Mouse (Mus musculus): ENCODE data around the gene Ano10. TPM values are rescaled to one million over a fixed set of nuclear protein-coding genes. Genes with fewer than 3 reads are reported as not detected.

Ano10 gene
- total and polyA plus RNA-seq, 3 experiments: 3.2 to 26.8 (median 8.3) TPM

- no peak overlapping the region for H3K4me3 ChIP-seq (ENCODE audit: low read depth, low read length)
- ATAC-seq (ENCODE audit: extremely low read depth, insufficient number of reproducible peaks, low FRiP score, poor library complexity, severe bottlenecking): no peak
- peaks cover 49% of the 10 kb centered on the region for H3K36me3 ChIP-seq (replicated peaks)
- no peaks in the 10 kb centered on the region for H3K4me1 ChIP-seq (ENCODE audit: insufficient read depth, low read depth, low read length)
- DNase-seq (ENCODE audit: low spot score): no peak
- no peak for TF ChIP-seq GATA2 (IDR thresholded peaks at IDR 0.05; ENCODE audit: borderline replicate concordance, low read depth, low read length)
- TF ChIP-seq TAL1 (conservative IDR thresholded peaks at IDR 0.05; ENCODE audit: low read depth, low read length): no peak
- no peak for TF ChIP-seq CTCF (IDR thresholded peaks at IDR 0.05; ENCODE audit: low read depth, low read length)
- no peak for TF ChIP-seq GATA1 (IDR thresholded peaks at IDR 0.05; ENCODE audit: borderline replicate concordance, low read length)
- no peak for TF ChIP-seq POLR2AphosphoS5 (IDR thresholded peaks at IDR 0.05; ENCODE audit: insufficient replicate concordance, low read depth, low read length)
- H3K27me3 ChIP-seq (ENCODE audit: insufficient read depth, low read length): no peaks in the 10 kb centered on the region
- H3K9me3 ChIP-seq (replicated peaks): no peaks in the 10 kb centered on the region
These were observed 158.4 kb downstream of the Ano10 start for GRCm38 (mm10) chr9:122135885-122136170.

GRCm38 (mm10) chr9:122135095-122135884 lies 158.9 kb downstream of the Ano10 start:
- no peaks in the 10 kb centered on the region for H3K9me3 ChIP-seq (replicated peaks)
- no peaks in the 10 kb centered on the region for H3K27me3 ChIP-seq (ENCODE audit: insufficient read depth, low read length)
- H3K4me3 ChIP-seq (ENCODE audit: low read depth, low read length): no peak overlapping the region
- no peaks in the 10 kb centered on the region for H3K4me1 ChIP-seq (ENCODE audit: insufficient read depth, low read depth, low read length)
- DNase-seq (ENCODE audit: low spot score) (no peak), ATAC-seq (ENCODE audit: extremely low read depth, insufficient number of reproducible peaks, low FRiP score, poor library complexity, severe bottlenecking) (no peak)
- TF ChIP-seq GATA2 (IDR thresholded peaks at IDR 0.05; ENCODE audit: borderline replicate concordance, low read depth, low read length): no peak
- no peak for TF ChIP-seq GATA1 (IDR thresholded peaks at IDR 0.05; ENCODE audit: borderline replicate concordance, low read length)
- no peak for TF ChIP-seq POLR2AphosphoS5 (IDR thresholded peaks at IDR 0.05; ENCODE audit: insufficient replicate concordance, low read depth, low read length)
- TF ChIP-seq TAL1 (conservative IDR thresholded peaks at IDR 0.05; ENCODE audit: low read depth, low read length): no peak
- TF ChIP-seq CTCF (IDR thresholded peaks at IDR 0.05; ENCODE audit: low read depth, low read length): no peak
- H3K36me3 ChIP-seq (replicated peaks): peaks cover 49% of the 10 kb centered on the region

- Histone ChIP-seq H3K4me3 (ENCODE audit: low read depth, low read length) (no peak overlapping the region), H3K9me3 (replicated peaks) (no peaks in the 10 kb centered on the region), H3K36me3 (replicated peaks) (peaks cover 35% of the 10 kb centered on the region), H3K4me1 (ENCODE audit: insufficient read depth, low read depth, low read length) (peaks cover 8% of the 10 kb centered on the region), H3K27me3 (ENCODE audit: insufficient read depth, low read length) (no peaks in the 10 kb centered on the region)
- DNase-seq (ENCODE audit: low spot score): no peak
- TF ChIP-seq CTCF (IDR thresholded peaks at IDR 0.05; ENCODE audit: low read depth, low read length): no peak
- TF ChIP-seq POLR2AphosphoS5 (IDR thresholded peaks at IDR 0.05; ENCODE audit: insufficient replicate concordance, low read depth, low read length): no peak
- TF ChIP-seq GATA2 (IDR thresholded peaks at IDR 0.05; ENCODE audit: borderline replicate concordance, low read depth, low read length): no peak
- no peak for ATAC-seq (ENCODE audit: extremely low read depth, insufficient number of reproducible peaks, low FRiP score, poor library complexity, severe bottlenecking)
These were observed 162.1 kb downstream of the Ano10 start for GRCm38 (mm10) chr9:122132145-122132544.

DNA sequence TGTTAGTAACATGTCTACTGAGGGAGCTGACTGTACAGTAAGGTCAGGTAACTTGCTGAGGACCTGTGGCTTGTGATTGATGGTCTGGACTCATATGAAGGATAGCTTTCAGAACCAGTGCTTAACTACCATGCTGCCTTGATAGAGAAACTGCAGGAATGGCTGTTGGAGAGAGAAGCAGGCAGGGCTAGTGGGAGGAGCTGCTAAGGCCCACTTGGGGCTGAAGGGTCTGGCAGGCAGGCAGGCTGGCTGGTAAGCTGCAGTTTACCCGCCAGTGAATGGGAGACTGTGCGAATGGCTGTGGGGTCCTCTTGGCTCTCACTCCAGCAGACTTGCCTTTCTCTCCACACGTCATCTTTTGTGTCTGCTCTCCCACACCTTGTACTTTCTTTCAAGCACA lies 163.6 kb downstream of the Ano10 start:
- ATAC-seq (ENCODE audit: extremely low read depth, insufficient number of reproducible peaks, low FRiP score, poor library complexity, severe bottlenecking) (no peak), DNase-seq (ENCODE audit: low spot score) (no peak)
- Histone ChIP-seq H3K4me1 (ENCODE audit: insufficient read depth, low read depth, low read length) (peaks cover 16% of the 10 kb centered on the region), H3K27me3 (ENCODE audit: insufficient read depth, low read length) (no peaks in the 10 kb centered on the region), H3K9me3 (replicated peaks) (no peaks in the 10 kb centered on the region), H3K36me3 (replicated peaks) (peaks cover 29% of the 10 kb centered on the region), H3K4me3 (ENCODE audit: low read depth, low read length) (no peak overlapping the region)
- no peak for TF ChIP-seq GATA1 (IDR thresholded peaks at IDR 0.05; ENCODE audit: borderline replicate concordance, low read length)
- no peak for TF ChIP-seq GATA2 (IDR thresholded peaks at IDR 0.05; ENCODE audit: borderline replicate concordance, low read depth, low read length)
- no peak for TF ChIP-seq CTCF (IDR thresholded peaks at IDR 0.05; ENCODE audit: low read depth, low read length)
- TF ChIP-seq POLR2AphosphoS5 (IDR thresholded peaks at IDR 0.05; ENCODE audit: insufficient replicate concordance, low read depth, low read length): no peak
- TF ChIP-seq TAL1 (conservative IDR thresholded peaks at IDR 0.05; ENCODE audit: low read depth, low read length): no peak

GRCm38 (mm10) chr9:122128686-122129085 lies 165.5 kb downstream of the Ano10 start:
- no peak for ATAC-seq (ENCODE audit: extremely low read depth, insufficient number of reproducible peaks, low FRiP score, poor library complexity, severe bottlenecking)
- no peaks in the 10 kb centered on the region for H3K27me3 ChIP-seq (ENCODE audit: insufficient read depth, low read length)

DNA sequence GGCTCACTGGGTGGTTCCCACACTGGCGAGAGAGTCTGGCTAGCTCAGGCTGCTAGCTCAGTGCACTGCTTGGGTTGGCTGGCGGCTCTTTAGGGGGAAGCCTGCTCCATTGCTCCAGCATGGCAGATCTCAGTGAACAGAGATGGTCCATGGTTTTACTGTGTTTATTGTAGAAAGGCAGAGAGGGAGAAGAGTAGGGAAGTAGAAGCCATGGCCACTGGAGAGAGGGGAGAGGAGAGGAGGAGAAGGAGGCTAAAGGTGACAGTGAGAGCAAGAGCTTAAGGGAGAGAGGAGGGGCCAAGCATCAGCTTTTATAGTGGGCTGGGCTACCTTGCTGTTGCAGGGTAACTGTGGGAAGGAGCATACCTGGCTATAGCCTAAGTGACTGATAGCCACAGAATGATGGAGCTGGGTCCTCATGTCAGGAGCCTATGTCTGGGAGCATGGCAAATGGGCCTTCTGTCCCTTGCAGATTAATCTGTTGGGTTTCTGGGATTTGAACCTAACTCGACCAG lies 166.9 kb downstream of the Ano10 start:
- H3K9me3 ChIP-seq (replicated peaks): no peaks in the 10 kb centered on the region
- no peak for ATAC-seq (ENCODE audit: extremely low read depth, insufficient number of reproducible peaks, low FRiP score, poor library complexity, severe bottlenecking)
- TF ChIP-seq CTCF (IDR thresholded peaks at IDR 0.05; ENCODE audit: low read depth, low read length) (no peak), TAL1 (conservative IDR thresholded peaks at IDR 0.05; ENCODE audit: low read depth, low read length) (no peak), POLR2AphosphoS5 (IDR thresholded peaks at IDR 0.05; ENCODE audit: insufficient replicate concordance, low read depth, low read length) (no peak), GATA1 (IDR thresholded peaks at IDR 0.05; ENCODE audit: borderline replicate concordance, low read length) (no peak), GATA2 (IDR thresholded peaks at IDR 0.05; ENCODE audit: borderline replicate concordance, low read depth, low read length) (no peak)
- H3K36me3 ChIP-seq (replicated peaks): peaks cover 14% of the 10 kb centered on the region
- no peak overlapping the region for H3K4me3 ChIP-seq (ENCODE audit: low read depth, low read length)
- DNase-seq (ENCODE audit: low spot score): no peak
- H3K4me1 ChIP-seq (ENCODE audit: insufficient read depth, low read depth, low read length): peaks cover 18% of the 10 kb centered on the region
- H3K27me3 ChIP-seq (ENCODE audit: insufficient read depth, low read length): no peaks in the 10 kb centered on the region

More at GRCm38 (mm10) chr9:122128686-122129085, 165.5 kb downstream of the Ano10 start:
- no peak for DNase-seq (ENCODE audit: low spot score)
- H3K4me3 ChIP-seq (ENCODE audit: low read depth, low read length): no peak overlapping the region
- H3K9me3 ChIP-seq (replicated peaks): no peaks in the 10 kb centered on the region
- TF ChIP-seq GATA2 (IDR thresholded peaks at IDR 0.05; ENCODE audit: borderline replicate concordance, low read depth, low read length) (no peak), CTCF (IDR thresholded peaks at IDR 0.05; ENCODE audit: low read depth, low read length) (no peak), TAL1 (conservative IDR thresholded peaks at IDR 0.05; ENCODE audit: low read depth, low read length) (no peak), GATA1 (IDR thresholded peaks at IDR 0.05; ENCODE audit: borderline replicate concordance, low read length) (no peak), POLR2AphosphoS5 (IDR thresholded peaks at IDR 0.05; ENCODE audit: insufficient replicate concordance, low read depth, low read length) (no peak)
- peaks cover 18% of the 10 kb centered on the region for H3K4me1 ChIP-seq (ENCODE audit: insufficient read depth, low read depth, low read length)
- H3K36me3 ChIP-seq (replicated peaks): peaks cover 15% of the 10 kb centered on the region

Measured in G1E (cell line).